Mouse (Mus musculus) right cerebral cortex, adult 2 months (tissue): ENCODE measurements around the gene Bmi1.

Source experiments
- DNase-seq, 2 experiments: peaks; one replicate each; pipeline ENCODE4 v3.0.0; 2021 to 2022; ENCODE audit warnings: low spot score in 2 of 2

Bmi1 gene

GRCm38 (mm10) chr2:18724462-18724861 is 47.6 kb downstream of the Bmi1 start:
- no peak for DNase-seq

- no peak for DNase-seq
Observed at GRCm38 (mm10) chr2:18725880-18726279, 49.1 kb downstream of the Bmi1 start.

GRCm38 (mm10) chr2:18731718-18732117 is 54.9 kb downstream of the Bmi1 start:
- DNase-seq, result no peak

GRCm38 (mm10) chr2:18734394-18735127 is 57.7 kb downstream of the Bmi1 start:
- DNase-seq, result no peak
